17 mouse cellular contexts compared by ENCODE assay signal in genomic region chr7:128366654-128367053, GRCm38 (mm10). TPM values are rescaled to one million over a fixed set of nuclear protein-coding genes. Genes with fewer than 3 reads are reported as not detected.
DNase-seq lines count a peak whose midpoint lies in the region; ATAC-seq and TF ChIP-seq lines count a peak whose summit lies in the region.
"Had no signal": no experiment of that assay in that cellular context is flagged by ENCODE, and none has a peak within 500 bp of the region (broad histone marks: within the 10 kb centered on the region; RNA-seq: fewer than 3 reads in every experiment).

No protein-coding gene starts in this region.

- no peak overlapping the region; the same call in 1 of the 2 replicates for H3K4me2 ChIP-seq in hindbrain, postnatal 0 days (ENCODE audit: low read depth, low read length)
- H3K4me2 ChIP-seq in hindbrain, embryonic 14.5 days (replicated peaks) = no peak overlapping the region
- H3K4me2 ChIP-seq in lung, postnatal 0 days (replicated peaks; ENCODE audit: low read depth, low read length) = no peak overlapping the region
- H3K4me2 ChIP-seq: forebrain, embryonic 13.5 days; midbrain, embryonic 15.5 days had no signal

- no peaks in the 10 kb centered on the region for H3K9me3 ChIP-seq in hindbrain, postnatal 0 days (ENCODE audit: low read length)
- H3K9me3 ChIP-seq in hindbrain, embryonic 14.5 days (ENCODE audit: control insufficient read depth, low read length) = no peaks in the 10 kb centered on the region
- no peaks in the 10 kb centered on the region for H3K9me3 ChIP-seq in lung, postnatal 0 days (ENCODE audit: low read length)
- H3K9me3 ChIP-seq: forebrain, embryonic 13.5 days; megakaryocyte, embryonic 14.5 days; midbrain, embryonic 15.5 days had no signal

- no peak for TF ChIP-seq CTCF in hindbrain, postnatal 0 days (IDR thresholded peaks at IDR 0.05; ENCODE audit: low read depth)
- TF ChIP-seq CTCF in lung, postnatal 0 days (IDR thresholded peaks at IDR 0.05) = no peak

- no peaks in the 10 kb centered on the region for H3K36me3 ChIP-seq in hindbrain, postnatal 0 days (ENCODE audit: insufficient read depth, low read length)
- no peaks in the 10 kb centered on the region for H3K36me3 ChIP-seq in hindbrain, embryonic 14.5 days (replicated peaks; ENCODE audit: control insufficient read depth, insufficient read depth)
- H3K36me3 ChIP-seq in lung, postnatal 0 days (ENCODE audit: insufficient read depth, low read length) = no peaks in the 10 kb centered on the region
- H3K36me3 ChIP-seq: midbrain, embryonic 15.5 days had no signal

- H3K27me3 ChIP-seq in hindbrain, postnatal 0 days (ENCODE audit: insufficient read depth, low read length) = no peaks in the 10 kb centered on the region
- no peaks in the 10 kb centered on the region for H3K27me3 ChIP-seq in hindbrain, embryonic 14.5 days (ENCODE audit: control insufficient read depth, insufficient read depth, low read length)
- H3K27me3 ChIP-seq in lung, postnatal 0 days (replicated peaks; ENCODE audit: insufficient read depth, low read length) = no peaks in the 10 kb centered on the region
- H3K27me3 ChIP-seq: forebrain, embryonic 13.5 days; megakaryocyte, embryonic 14.5 days; midbrain, embryonic 15.5 days had no signal

- WGBS in hindbrain, postnatal 0 days = 57% methylated on average over 11 of the region's 11 CpGs
- 42% methylated on average over 11 of the region's 11 CpGs for WGBS in hindbrain, embryonic 14.5 days
- 48% methylated on average over 11 of the region's 11 CpGs for WGBS in lung, postnatal 0 days

- DNase-seq in hindbrain, postnatal 0 days (ENCODE audit: low spot score) = peak; percentile 47
- DNase-seq in hindbrain, embryonic 14.5 days (ENCODE audit: low spot score) = no peak
- DNase-seq in lung, postnatal 0 days (ENCODE audit: low spot score) = peak; percentile 48
- no peak for DNase-seq in lung, postnatal 36 days
- peak; percentile 3 for DNase-seq in thymus, postnatal 4 days
- DNase-seq in thymus, postnatal 14 days = no peak
- no peak for DNase-seq in c-Kit-positive CD71-positive TER-119-positive erythroid progenitor cells, embryonic 14.5 days (ENCODE audit: low spot score)
- DNase-seq: adrenal gland, adult 2 months; cerebellum, adult 11-12 months; gastrocnemius, adult 2 months; kidney, adult 9 months; kidney, postnatal 14 days; right cerebral cortex, postnatal 14 days had no signal

- TF ChIP-seq EP300 in lung, postnatal 0 days (IDR thresholded peaks at IDR 0.05) = no peak

- no peak overlapping the region for H3K27ac ChIP-seq in hindbrain, postnatal 0 days
- H3K27ac ChIP-seq in hindbrain, embryonic 14.5 days = no peak overlapping the region
- H3K27ac ChIP-seq in lung, postnatal 0 days (ENCODE audit: low read length) = 0 out of 2 replicates have a peak overlapping the region, but pooled peaks have one; percentile 5
- H3K27ac ChIP-seq: forebrain, embryonic 13.5 days; gastrocnemius, adult 2 months; midbrain, embryonic 15.5 days had no signal

- no peaks in the 10 kb centered on the region for H3K4me1 ChIP-seq in hindbrain, postnatal 0 days (ENCODE audit: insufficient read depth, low read length)
- 0 out of 2 replicates have a peak, but pooled peaks cover 3% of the 10 kb centered on the region for H3K4me1 ChIP-seq in hindbrain, embryonic 14.5 days (replicated peaks; ENCODE audit: control insufficient read depth, insufficient read depth, low read length)
- peaks cover 5% of the 10 kb centered on the region; the same call in 1 of the 2 replicates for H3K4me1 ChIP-seq in lung, postnatal 0 days (ENCODE audit: insufficient read depth, low read depth, low read length)
- H3K4me1 ChIP-seq: forebrain, embryonic 13.5 days; midbrain, embryonic 15.5 days had no signal

- peak; percentile 58; the same call in 1 of the 2 replicates for ATAC-seq in hindbrain, postnatal 0 days
- ATAC-seq in hindbrain, embryonic 14.5 days (ENCODE audit: low FRiP score) = no peak
- ATAC-seq in lung, postnatal 0 days = peak; percentile 47; the same call in 1 of the 2 replicates
- ATAC-seq: forebrain, embryonic 13.5 days; inflammation-experienced regulatory T-cells, adult 6 months; midbrain, embryonic 15.5 days had no signal

- no peak overlapping the region for H3K4me3 ChIP-seq in hindbrain, postnatal 0 days (ENCODE audit: low read length)
- H3K4me3 ChIP-seq in hindbrain, embryonic 14.5 days (replicated peaks; ENCODE audit: low read length) = no peak overlapping the region
- no peak overlapping the region for H3K4me3 ChIP-seq in lung, postnatal 0 days (ENCODE audit: low read depth, low read length)
- H3K4me3 ChIP-seq: forebrain, embryonic 13.5 days; gastrocnemius, adult 2 months; megakaryocyte, embryonic 14.5 days; midbrain, embryonic 15.5 days had no signal

- no peak overlapping the region for H3K9ac ChIP-seq in hindbrain, postnatal 0 days (replicated peaks; ENCODE audit: low read length)
- no peak overlapping the region for H3K9ac ChIP-seq in hindbrain, embryonic 14.5 days
- H3K9ac ChIP-seq in lung, postnatal 0 days (replicated peaks; ENCODE audit: low read depth) = no peak overlapping the region
- H3K9ac ChIP-seq: forebrain, embryonic 13.5 days; midbrain, embryonic 15.5 days had no signal

RNA-seq across cellular contexts. Expression of gene Rgs10, which starts 51.9 kb away (rescaled TPM):
- total RNA-seq in hindbrain, postnatal 0 days (2014; rRNA removed) = 31.7 and 35.4 TPM in 2 replicates
- 101 and 107 TPM in 2 replicates for polyA plus RNA-seq in hindbrain, postnatal 0 days (2015; fragmentation: Nextera tagmentation; extraction: Ambion mirVana)
- polyA plus RNA-seq in hindbrain, embryonic 14.5 days (2014; fragmentation: Nextera tagmentation; extraction: Ambion mirVana) = 56.7 and 56.9 TPM in 2 replicates
- 38.7 and 43.1 TPM in 2 replicates for polyA plus RNA-seq in lung, postnatal 0 days (2015; fragmentation: Nextera tagmentation; extraction: Ambion mirVana)

Comparison
In these comparisons a context has a peak if more than half of its experiments do, and no peak if none do; other contexts are left out.
1. DNase-seq: peak in hindbrain, postnatal 0 days (single experiment), lung, postnatal 0 days (single experiment) and thymus, postnatal 4 days (single experiment); none in hindbrain, embryonic 14.5 days (single experiment), lung, postnatal 36 days (single experiment), thymus, postnatal 14 days (single experiment) and c-Kit-positive CD71-positive TER-119-positive erythroid progenitor cells, embryonic 14.5 days (single experiment).